Mouse (Mus musculus) lung, adult 2 months (tissue): ENCODE results near the gene Stub1.

Source experiments
- CTCF ChIP-seq: fragments of 200-500 bp; IDR thresholded peaks from 2 replicates; pipeline ENCODE4 v1.5.1; 2011; ENCODE audit warnings: mild to moderate bottlenecking, low read length, control low read depth; ENCODE audit not compliant: insufficient read depth
- POLR2A ChIP-seq: fragments of 200-500 bp; IDR thresholded peaks from 2 replicates; pipeline ENCODE4 v1.6.1; 2011; ENCODE audit warnings: low read depth, mild to moderate bottlenecking, control low read depth, low read length, borderline replicate concordance; ENCODE audit errors: extremely low read depth

DNA sequence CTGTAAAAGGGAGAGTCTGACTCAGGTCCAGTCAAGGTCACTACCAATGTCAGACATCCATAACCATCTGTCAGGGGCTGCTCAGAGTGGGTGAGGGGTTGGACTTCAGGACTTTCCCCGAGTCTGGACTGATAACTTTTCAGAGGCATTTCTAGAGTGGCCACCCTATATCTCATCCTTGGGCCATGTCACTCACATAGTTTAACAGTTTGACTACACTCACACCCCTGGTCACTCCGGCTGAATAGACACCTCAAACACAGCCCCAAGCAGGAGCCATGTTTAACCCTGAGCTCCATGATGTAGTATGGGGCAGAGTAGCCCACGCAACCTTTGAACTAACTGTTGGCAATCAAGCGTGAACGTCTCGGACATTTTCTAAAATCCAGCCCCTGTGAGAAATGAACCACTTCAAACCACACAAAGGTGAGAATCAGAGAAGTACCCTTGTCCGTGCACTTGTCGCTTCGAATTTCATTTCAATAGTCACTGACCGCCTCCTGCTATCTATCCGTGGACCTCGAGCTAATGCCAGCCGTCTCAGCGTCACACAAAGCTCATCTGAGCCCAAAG is 41.0 kb upstream of the Stub1 start:
- TF ChIP-seq POLR2A (no peak), CTCF (no peak)
